8 mouse cellular contexts compared by ENCODE assay signal in the genomic region with DNA sequence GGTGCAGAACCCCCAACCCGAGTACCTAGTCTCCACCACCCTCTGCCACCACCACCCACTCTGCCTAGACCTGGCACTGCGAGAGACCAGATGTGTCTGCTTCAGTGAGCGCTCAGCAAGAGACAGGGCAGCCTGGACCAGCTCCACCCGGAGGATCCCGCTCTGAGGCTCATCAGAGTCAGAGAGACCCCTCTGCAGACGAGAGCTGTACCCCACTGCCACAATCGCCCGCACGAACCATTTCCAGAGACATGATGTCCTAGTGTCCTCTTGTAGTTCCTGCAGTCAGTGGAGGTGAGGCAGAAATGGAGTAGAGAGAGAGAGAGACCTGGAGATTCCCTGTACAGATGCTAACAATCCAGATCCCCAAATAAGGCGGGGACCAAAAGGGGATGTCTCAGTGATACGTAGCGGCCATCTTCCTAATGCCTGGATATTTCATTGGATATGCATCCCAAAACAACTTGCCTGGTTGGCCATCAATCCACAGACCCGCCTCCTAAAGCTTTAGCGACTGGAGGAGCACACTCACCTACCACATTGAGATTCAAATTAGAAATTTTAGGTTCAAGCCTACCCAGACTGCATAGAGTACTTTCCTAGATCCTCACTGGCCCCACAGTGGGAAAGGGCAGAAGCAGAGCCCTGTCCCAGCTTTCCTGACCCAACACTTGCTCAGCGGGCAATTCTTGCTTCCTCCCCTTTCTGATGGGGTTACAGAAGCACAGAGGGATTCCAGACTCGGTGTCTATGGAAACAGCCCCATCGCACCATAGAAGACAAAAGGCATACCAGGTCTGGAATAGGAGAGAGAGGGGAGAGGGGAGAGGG. TPM values are rescaled to one million over a fixed set of nuclear protein-coding genes. Genes with fewer than 3 reads are reported as not detected.
DNase-seq lines count a peak whose midpoint lies in the region; ATAC-seq and TF ChIP-seq lines count a peak whose summit lies in the region.

Gene Zfp811 (minus strand): TSS at position 388 of the 831 bp plus-strand sequence.

- WGBS in lung, embryonic 14.5 days: under 1% methylated on average over 17 of the region's 17 CpGs
- 5% methylated on average over 17 of the region's 17 CpGs for WGBS in liver, embryonic 15.5 days (ENCODE audit: insufficient replicate concordance)

- H3K9ac ChIP-seq in lung, embryonic 14.5 days: peak within 1 kb of the TSS; percentile 56
- no peak within 1 kb of the TSS for H3K9ac ChIP-seq in liver, embryonic 15.5 days

- no peaks in the 10 kb centered on the region for H3K4me1 ChIP-seq in lung, embryonic 14.5 days (ENCODE audit: insufficient read depth)
- H3K4me1 ChIP-seq in liver, embryonic 15.5 days (replicated peaks): no peaks in the 10 kb centered on the region

- H3K9me3 ChIP-seq in lung, embryonic 14.5 days (ENCODE audit: low read depth, low read length): no peaks in the 10 kb centered on the region
- H3K9me3 ChIP-seq in liver, embryonic 15.5 days (replicated peaks): no peaks in the 10 kb centered on the region

- no peaks in the 10 kb centered on the region for H3K36me3 ChIP-seq in lung, embryonic 14.5 days (ENCODE audit: insufficient read depth)
- H3K36me3 ChIP-seq in liver, embryonic 15.5 days (replicated peaks): no peaks in the 10 kb centered on the region

- no peak for TF ChIP-seq CTCF in lung, embryonic 14.5 days (IDR thresholded peaks at IDR 0.05; ENCODE audit: low read depth)

- ATAC-seq in lung, embryonic 14.5 days (ENCODE audit: insufficient read depth): peak; percentile 94
- no peak for ATAC-seq in liver, embryonic 15.5 days (ENCODE audit: insufficient read depth)

- peak; percentile 82 for DNase-seq in lung, embryonic 14.5 days
- DNase-seq in lung, postnatal 25 days (ENCODE audit: low spot score): no peak
- DNase-seq in cerebellum, postnatal 25 days: peak; percentile 65 to 73
- peak; percentile 57 to 66 for DNase-seq in frontal cortex, postnatal 36 days (ENCODE audit: low spot score in 2 of 2)
- peak; percentile 39 to 62 for DNase-seq in kidney, postnatal 4 days
- DNase-seq in right cerebral cortex, postnatal 4 days: peak; percentile 48
- DNase-seq in spleen, adult 12 weeks (ENCODE audit: low spot score): no peak

- no peaks in the 10 kb centered on the region for H3K27me3 ChIP-seq in lung, embryonic 14.5 days (ENCODE audit: insufficient read depth, low read length)
- H3K27me3 ChIP-seq in liver, embryonic 15.5 days: peaks cover 37% of the 10 kb centered on the region

- peak within 1 kb of the TSS; percentile 49 for H3K4me3 ChIP-seq in lung, embryonic 14.5 days (ENCODE audit: low read depth, low read length)
- H3K4me3 ChIP-seq in liver, embryonic 15.5 days (replicated peaks): 0 out of 2 replicates have a peak within 1 kb of the TSS, but pooled peaks have one; percentile 5

- H3K4me2 ChIP-seq in lung, embryonic 14.5 days: peak within 1 kb of the TSS; percentile 65
- peak within 1 kb of the TSS; percentile 40 for H3K4me2 ChIP-seq in liver, embryonic 15.5 days

- H3K27ac ChIP-seq in lung, embryonic 14.5 days (ENCODE audit: low read depth): peak within 1 kb of the TSS; percentile 42; the same call in 1 of the 2 replicates
- no peak within 1 kb of the TSS for H3K27ac ChIP-seq in liver, embryonic 15.5 days (replicated peaks)

RNA-seq across cellular contexts. Expression of gene Zfp811, which starts in this region (rescaled TPM):
- polyA plus RNA-seq in lung, embryonic 14.5 days (2014; fragmentation: Nextera tagmentation; extraction: Ambion mirVana): 2.5 and 3.0 TPM in 2 replicates
- 0.06 and 0.15 TPM in 2 replicates for polyA plus RNA-seq in liver, embryonic 15.5 days (2015; fragmentation: Nextera tagmentation; extraction: Ambion mirVana)

Comparison
In these comparisons a context has a peak if more than half of its experiments do, and no peak if none do; other contexts are left out.
1. DNase-seq: peak in lung, embryonic 14.5 days (single experiment), cerebellum, postnatal 25 days (2 of 2), frontal cortex, postnatal 36 days (2 of 2), kidney, postnatal 4 days (2 of 2) and right cerebral cortex, postnatal 4 days (single experiment); none in lung, postnatal 25 days (single experiment) and spleen, adult 12 weeks (single experiment).